Mouse (Mus musculus): ENCODE measurements around the gene Dpt.
"Not testable (repeated sequence)": the region's sequence is repeated elsewhere in the genome, so short reads cannot be mapped to it uniquely, and the experiment has no call there.

The Dpt gene

GRCm38 (mm10) chr1:164796471-164796870 lies at the start of gene Dpt:
Dpt (plus strand) TSS chr1:164796644.
- Histone ChIP-seq H3K27me3 (ENCODE audit: control insufficient read depth, insufficient read depth, low read length, poor library complexity, severe bottlenecking) (no peaks in the 10 kb centered on the region), H3K36me3 (ENCODE audit: control insufficient read depth, insufficient read depth, low read length, poor library complexity, severe bottlenecking) (no peaks in the 10 kb centered on the region)
- no peak for DNase-seq (ENCODE audit: low read depth, low spot score)

DNA sequence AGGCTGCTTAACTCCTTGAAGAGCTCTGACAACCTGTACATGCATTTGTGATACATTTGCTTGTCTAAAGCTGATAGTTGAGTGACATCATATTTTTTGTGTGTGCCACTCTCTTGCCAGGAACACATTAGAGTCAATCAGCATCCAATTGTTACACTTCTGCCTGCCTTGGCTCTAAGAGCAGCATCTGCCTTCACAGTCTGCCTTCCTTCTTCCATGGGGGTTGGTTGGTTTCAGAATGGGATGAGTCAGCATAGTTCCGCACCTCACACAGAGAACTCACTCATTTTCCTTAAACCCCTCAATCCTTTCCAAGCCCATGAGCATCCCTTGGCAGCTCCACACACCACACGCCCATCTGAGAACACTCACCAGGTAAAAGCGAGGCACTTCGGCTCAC lies 42.7 kb upstream of the Dpt start:
- no peaks in the 10 kb centered on the region for H3K36me3 ChIP-seq (ENCODE audit: control insufficient read depth, insufficient read depth, low read length, poor library complexity, severe bottlenecking)
- peaks cover 2% of the 10 kb centered on the region; the same call in 1 of the 2 replicates for H3K27me3 ChIP-seq (ENCODE audit: control insufficient read depth, insufficient read depth, low read length, poor library complexity, severe bottlenecking)
- no peak for DNase-seq (ENCODE audit: low read depth, low spot score)

DNA sequence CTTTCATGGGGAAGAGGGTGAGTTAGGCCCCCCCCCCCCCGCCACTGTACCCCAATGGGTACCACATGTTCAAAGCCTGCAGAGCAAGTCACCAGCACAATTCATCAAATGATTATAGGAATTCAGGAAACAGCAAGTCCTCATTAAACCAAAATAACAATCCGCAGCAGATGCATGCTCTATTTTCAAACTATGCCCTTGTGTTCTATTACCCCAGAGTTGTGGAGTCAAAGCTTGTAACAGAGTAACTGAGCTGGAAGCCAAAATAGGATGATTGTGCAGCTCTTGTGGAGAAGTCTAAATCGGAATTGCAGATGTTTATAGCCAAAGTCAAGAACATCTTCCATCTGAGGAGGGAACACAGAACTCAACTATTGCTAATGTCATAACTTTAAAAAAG lies 40.8 kb upstream of the Dpt start:
- Histone ChIP-seq H3K36me3 (ENCODE audit: control insufficient read depth, insufficient read depth, low read length, poor library complexity, severe bottlenecking) (no peaks in the 10 kb centered on the region), H3K27me3 (ENCODE audit: control insufficient read depth, insufficient read depth, low read length, poor library complexity, severe bottlenecking) (no peaks in the 10 kb centered on the region)
- no peak for DNase-seq (ENCODE audit: low read depth, low spot score)

DNA sequence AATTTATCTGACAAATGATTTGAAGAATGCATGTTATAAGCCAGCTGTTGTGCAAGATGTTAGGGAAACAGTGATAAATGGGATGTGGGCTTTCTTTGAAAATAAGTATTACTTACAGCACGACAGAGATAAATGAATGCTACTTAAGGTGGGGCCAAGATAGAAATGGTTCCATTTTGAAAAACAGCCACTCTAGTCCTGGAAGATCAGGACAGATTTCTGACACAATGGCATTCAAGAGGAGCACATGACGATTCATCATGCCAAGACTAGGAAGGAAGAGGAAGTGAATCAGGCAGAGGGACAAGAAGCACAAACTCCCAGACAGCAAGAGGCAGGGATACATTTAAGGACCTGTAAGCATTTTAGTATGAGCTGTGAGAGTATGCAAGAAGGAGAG lies 39.5 kb upstream of the Dpt start:
- no peaks in the 10 kb centered on the region for H3K36me3 ChIP-seq (ENCODE audit: control insufficient read depth, insufficient read depth, low read length, poor library complexity, severe bottlenecking)
- no peaks in the 10 kb centered on the region for H3K27me3 ChIP-seq (ENCODE audit: control insufficient read depth, insufficient read depth, low read length, poor library complexity, severe bottlenecking)
- no peak for DNase-seq (ENCODE audit: low read depth, low spot score)

DNA sequence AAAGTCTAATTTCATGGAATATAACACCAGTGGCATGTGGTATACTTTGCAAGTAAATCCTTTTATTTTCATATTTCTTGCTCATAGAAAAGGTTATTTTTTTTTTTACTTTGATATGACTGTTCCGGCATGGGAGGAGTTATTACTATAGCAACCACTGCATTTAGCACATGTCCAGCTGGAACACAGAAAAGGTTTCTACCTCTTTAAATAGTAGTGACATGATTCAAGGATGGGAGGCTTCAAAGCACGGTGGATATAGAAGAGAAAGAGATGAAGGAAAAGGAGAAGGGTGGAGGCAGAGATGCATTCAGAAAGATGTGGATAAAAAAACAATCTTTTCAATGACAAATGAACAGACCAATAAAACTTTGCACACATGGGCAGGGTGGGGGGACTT lies 38.0 kb upstream of the Dpt start:
- Histone ChIP-seq H3K36me3 (ENCODE audit: control insufficient read depth, insufficient read depth, low read length, poor library complexity, severe bottlenecking) (no peaks in the 10 kb centered on the region), H3K27me3 (ENCODE audit: control insufficient read depth, insufficient read depth, low read length, poor library complexity, severe bottlenecking) (no peaks in the 10 kb centered on the region)
- no peak for DNase-seq (ENCODE audit: low read depth, low spot score)

- peak; percentile 48 for DNase-seq (ENCODE audit: low read depth, low spot score)
These were observed 34.2 kb upstream of the Dpt start for GRCm38 (mm10) chr1:164762276-164762675.

GRCm38 (mm10) chr1:164766646-164767045 lies 29.8 kb upstream of the Dpt start:
- DNase-seq (ENCODE audit: low read depth, low spot score), result no peak
- H3K27me3 ChIP-seq (ENCODE audit: control insufficient read depth, insufficient read depth, low read length, poor library complexity, severe bottlenecking), result no peaks in the 10 kb centered on the region
- no peaks in the 10 kb centered on the region for H3K36me3 ChIP-seq (ENCODE audit: control insufficient read depth, insufficient read depth, low read length, poor library complexity, severe bottlenecking)

More at GRCm38 (mm10) chr1:164762276-164762675, 34.2 kb upstream of the Dpt start:
- no peaks in the 10 kb centered on the region for H3K27me3 ChIP-seq (ENCODE audit: control insufficient read depth, insufficient read depth, low read length, poor library complexity, severe bottlenecking)
- no peaks in the 10 kb centered on the region for H3K36me3 ChIP-seq (ENCODE audit: control insufficient read depth, insufficient read depth, low read length, poor library complexity, severe bottlenecking)

DNA sequence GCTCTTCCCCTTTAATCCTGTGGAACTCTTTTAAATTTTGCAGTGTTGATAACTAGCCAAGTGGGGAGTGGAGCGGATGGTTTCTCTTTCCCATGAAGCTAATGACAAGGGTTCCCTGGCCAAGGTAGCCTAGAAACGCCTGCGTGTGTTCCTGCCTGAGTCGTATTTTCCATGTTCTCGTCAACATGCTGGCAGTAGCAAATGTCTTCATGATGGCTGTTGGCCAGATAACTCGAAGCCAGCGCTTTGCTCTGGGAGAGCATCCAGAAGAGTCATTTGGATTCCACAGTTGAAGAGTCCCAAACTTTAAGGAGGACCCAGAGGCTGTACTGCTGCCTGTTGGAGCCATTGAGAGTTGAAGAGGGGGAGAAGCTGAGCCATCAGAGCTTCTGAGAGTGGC lies 25.8 kb upstream of the Dpt start:
- H3K36me3 ChIP-seq (ENCODE audit: control insufficient read depth, insufficient read depth, low read length, poor library complexity, severe bottlenecking), result no peaks in the 10 kb centered on the region
- no peak for DNase-seq (ENCODE audit: low read depth, low spot score)
- no peaks in the 10 kb centered on the region for H3K27me3 ChIP-seq (ENCODE audit: control insufficient read depth, insufficient read depth, low read length, poor library complexity, severe bottlenecking)

DNA sequence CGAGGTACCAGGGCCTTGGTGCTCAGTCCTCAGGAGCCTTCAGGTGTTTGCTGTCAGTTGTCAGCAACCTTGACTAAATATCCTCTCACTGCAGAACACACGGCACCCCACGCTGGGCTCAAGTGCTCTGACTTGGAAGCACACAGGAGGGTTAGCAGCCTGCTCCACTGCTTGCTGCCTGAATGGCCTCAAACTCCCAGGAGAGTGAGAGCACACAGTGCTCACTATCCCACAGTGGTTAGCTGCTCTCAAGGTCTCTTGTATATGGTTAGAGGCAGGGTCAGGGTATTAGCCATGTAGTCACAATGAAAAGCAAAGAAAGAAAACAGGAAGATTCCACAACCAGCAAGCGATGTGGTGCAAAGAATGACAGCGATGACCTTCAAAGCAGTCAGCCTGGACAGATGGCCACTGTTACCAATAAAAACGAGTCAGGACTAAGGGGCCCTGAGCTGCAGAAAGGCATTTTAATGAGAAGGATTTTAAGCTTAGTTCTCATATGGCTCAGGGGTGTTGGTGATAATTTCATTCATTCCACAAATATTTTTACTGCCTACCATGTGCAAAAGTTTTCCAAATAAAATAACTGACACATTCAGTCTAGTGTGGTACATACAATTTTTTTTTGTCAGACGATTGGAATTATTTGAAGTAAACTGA lies 15.5 kb upstream of the Dpt start:
- H3K27me3 ChIP-seq (ENCODE audit: control insufficient read depth, insufficient read depth, low read length, poor library complexity, severe bottlenecking), result no peaks in the 10 kb centered on the region
- H3K36me3 ChIP-seq (ENCODE audit: control insufficient read depth, insufficient read depth, low read length, poor library complexity, severe bottlenecking), result no peaks in the 10 kb centered on the region
- no peak for DNase-seq (ENCODE audit: low read depth, low spot score)

DNA sequence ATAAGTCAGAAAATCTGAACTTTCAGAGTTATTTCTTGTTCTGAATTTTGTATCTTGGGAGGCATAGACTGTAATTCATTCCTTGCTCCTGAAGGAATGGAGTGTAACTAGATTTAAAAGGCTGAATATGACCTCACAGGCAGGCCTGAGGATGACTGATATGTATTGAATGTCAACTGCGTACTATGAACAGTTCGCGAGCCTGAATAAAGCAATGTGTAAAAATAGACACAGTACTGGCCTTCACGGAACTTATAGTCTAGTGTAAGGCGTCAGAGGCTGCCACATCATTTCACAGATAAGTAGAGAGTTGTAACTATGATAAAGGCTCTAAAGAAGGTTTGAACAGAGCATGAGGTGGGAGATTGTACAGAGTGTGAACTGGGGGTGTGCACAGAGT lies 10.3 kb upstream of the Dpt start:
- Histone ChIP-seq H3K27me3 (ENCODE audit: control insufficient read depth, insufficient read depth, low read length, poor library complexity, severe bottlenecking) (no peaks in the 10 kb centered on the region), H3K36me3 (ENCODE audit: control insufficient read depth, insufficient read depth, low read length, poor library complexity, severe bottlenecking) (no peaks in the 10 kb centered on the region)

DNA sequence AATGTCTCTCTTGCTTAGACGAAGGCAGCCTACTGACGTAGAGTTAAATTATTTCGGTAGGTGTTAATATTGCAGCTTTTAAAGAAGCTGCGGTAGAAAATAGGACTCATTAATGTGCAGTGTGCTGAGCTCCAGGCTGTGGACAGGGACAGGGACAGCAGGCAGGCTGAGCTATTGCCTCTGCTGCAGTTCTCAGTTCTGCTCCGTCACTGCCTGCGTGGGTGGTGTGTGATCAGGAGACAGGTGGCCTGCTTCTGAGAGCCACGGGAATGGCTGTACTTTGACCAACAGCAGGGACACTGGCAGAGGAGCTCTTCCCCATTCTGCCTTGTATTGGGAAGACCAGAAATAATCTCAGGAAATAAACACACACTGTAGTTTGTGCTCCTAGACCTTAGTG lies 8.7 kb upstream of the Dpt start:
- no peak for DNase-seq (ENCODE audit: low read depth, low spot score)
- Histone ChIP-seq H3K36me3 (ENCODE audit: control insufficient read depth, insufficient read depth, low read length, poor library complexity, severe bottlenecking) (no peaks in the 10 kb centered on the region), H3K27me3 (ENCODE audit: control insufficient read depth, insufficient read depth, low read length, poor library complexity, severe bottlenecking) (no peaks in the 10 kb centered on the region)

More for the DNA sequence above, 10.3 kb upstream of the Dpt start:
- no peak for DNase-seq (ENCODE audit: low read depth, low spot score)

- Histone ChIP-seq H3K36me3 (ENCODE audit: control insufficient read depth, insufficient read depth, low read length, poor library complexity, severe bottlenecking) (no peaks in the 10 kb centered on the region), H3K27me3 (ENCODE audit: control insufficient read depth, insufficient read depth, low read length, poor library complexity, severe bottlenecking) (no peaks in the 10 kb centered on the region)
- DNase-seq (ENCODE audit: low read depth, low spot score), result no peak
These were observed 8.2 kb upstream of the Dpt start for GRCm38 (mm10) chr1:164788292-164788691.

GRCm38 (mm10) chr1:164790296-164790695 lies 6.1 kb upstream of the Dpt start:
- DNase-seq (ENCODE audit: low read depth, low spot score), result not testable (repeated sequence)

GRCm38 (mm10) chr1:164793049-164793448 lies 3.4 kb upstream of the Dpt start:
- no peak for DNase-seq (ENCODE audit: low read depth, low spot score)

More at GRCm38 (mm10) chr1:164790296-164790695, 6.1 kb upstream of the Dpt start:
- not testable (repeated sequence) for H3K27me3 ChIP-seq (ENCODE audit: control insufficient read depth, insufficient read depth, low read length, poor library complexity, severe bottlenecking); H3K36me3 ChIP-seq (ENCODE audit: control insufficient read depth, insufficient read depth, low read length, poor library complexity, severe bottlenecking)

DNA sequence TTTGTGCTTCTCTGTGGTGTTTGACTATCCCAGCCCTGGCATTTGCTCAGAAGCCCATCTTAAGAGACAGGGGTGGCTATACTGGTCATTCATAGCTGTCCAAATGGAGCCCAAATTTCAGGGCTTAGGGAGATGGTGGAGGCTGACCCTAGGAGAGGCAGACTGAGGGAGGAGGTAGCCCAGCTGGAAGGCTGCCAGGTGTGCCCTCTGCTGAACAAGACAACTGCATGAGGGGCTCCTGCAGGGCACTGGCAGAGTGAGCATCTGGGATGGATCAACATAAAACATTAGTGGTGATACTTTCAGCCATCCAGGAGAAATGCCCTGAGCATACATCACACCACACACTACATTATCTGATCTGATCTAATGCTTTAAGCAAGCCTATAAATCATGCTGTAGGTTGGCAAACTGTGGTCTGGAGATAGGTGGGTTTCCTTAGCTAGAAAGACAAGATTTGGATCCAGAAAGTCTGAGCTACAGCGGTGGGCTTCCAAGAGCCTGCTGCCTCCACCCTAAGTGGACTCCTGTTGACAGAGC lies 1.4 kb downstream of the Dpt start:
- Histone ChIP-seq H3K36me3 (ENCODE audit: control insufficient read depth, insufficient read depth, low read length, poor library complexity, severe bottlenecking) (no peaks in the 10 kb centered on the region), H3K27me3 (ENCODE audit: control insufficient read depth, insufficient read depth, low read length, poor library complexity, severe bottlenecking) (no peaks in the 10 kb centered on the region)
- DNase-seq (ENCODE audit: low read depth, low spot score), result no peak

More at GRCm38 (mm10) chr1:164793049-164793448, 3.4 kb upstream of the Dpt start:
- Histone ChIP-seq H3K27me3 (ENCODE audit: control insufficient read depth, insufficient read depth, low read length, poor library complexity, severe bottlenecking) (no peaks in the 10 kb centered on the region), H3K36me3 (ENCODE audit: control insufficient read depth, insufficient read depth, low read length, poor library complexity, severe bottlenecking) (no peaks in the 10 kb centered on the region)

GRCm38 (mm10) chr1:164798471-164798922 lies 2.1 kb downstream of the Dpt start:
- Histone ChIP-seq H3K27me3 (ENCODE audit: control insufficient read depth, insufficient read depth, low read length, poor library complexity, severe bottlenecking) (no peaks in the 10 kb centered on the region), H3K36me3 (ENCODE audit: control insufficient read depth, insufficient read depth, low read length, poor library complexity, severe bottlenecking) (no peaks in the 10 kb centered on the region)
- DNase-seq (ENCODE audit: low read depth, low spot score), result no peak

All from splenic B cell, adult 2 months (primary cell).